Mouse (Mus musculus) cerebellum, adult 2 months (tissue): Measurements from ENCODE around the gene Msh5.

Source experiments
- CTCF ChIP-seq: fragments of 200-500 bp; IDR thresholded peaks from 2 replicates; pipeline ENCODE4 v1.5.1; 2011; ENCODE audit warnings: low read depth, mild to moderate bottlenecking, control low read depth, low read length, moderate library complexity, borderline replicate concordance; ENCODE audit not compliant: insufficient read depth
- POLR2A ChIP-seq: fragments of 200-500 bp; IDR thresholded peaks from 2 replicates; pipeline ENCODE4 v1.6.1; 2011; ENCODE audit warnings: low read length, control low read depth, borderline replicate concordance; ENCODE audit not compliant: insufficient read depth

GRCm38 (mm10) chr17:34981690-34982180 is 64.8 kb downstream of the Msh5 start, which contains the start of gene Lsm2:
- TF ChIP-seq CTCF = no peak
- peak; percentile 98 for TF ChIP-seq POLR2A
